In the genomic region with DNA sequence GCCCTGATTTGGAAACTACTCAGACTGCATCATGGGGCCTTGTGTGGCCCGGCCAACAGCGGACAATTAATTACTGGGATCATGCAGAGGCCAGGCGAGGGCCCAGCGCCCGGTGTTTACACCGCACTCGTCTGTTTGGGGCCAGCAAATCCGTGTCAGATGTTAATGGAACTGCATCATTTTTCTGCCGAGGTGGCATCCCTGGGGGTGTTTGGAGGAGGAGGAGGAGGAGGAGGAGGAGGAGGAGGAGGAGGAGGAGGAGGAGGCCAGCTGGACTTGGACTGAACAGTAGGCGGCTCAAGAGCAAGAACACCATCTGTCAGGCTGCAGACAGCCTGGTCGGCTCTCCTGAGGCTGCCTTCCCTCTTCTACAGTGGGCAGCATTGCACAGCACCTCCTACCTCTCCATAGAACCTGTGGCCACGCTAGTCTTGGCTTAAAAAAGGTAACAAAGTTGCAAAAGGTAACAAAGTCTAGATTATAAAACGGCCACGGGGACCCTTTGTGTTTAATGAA, we compare ENCODE assay signal across 9 mouse cellular contexts.
DNase-seq lines count a peak whose midpoint lies in the region; ATAC-seq lines count a peak whose summit lies in the region.
"Had no signal": no experiment of that assay in that cellular context is flagged by ENCODE, and none has a peak within 500 bp of the region (broad histone marks: within the 10 kb centered on the region; RNA-seq: fewer than 3 reads in every experiment).

No protein-coding gene starts in this region.

- peaks cover 4% of the 10 kb centered on the region; the same call in 1 of the 2 replicates for H3K36me3 ChIP-seq in hindbrain, embryonic 11.5 days (ENCODE audit: control insufficient read depth, insufficient read depth, low read length)
- H3K36me3 ChIP-seq in hindbrain, embryonic 13.5 days: peaks cover 20% of the 10 kb centered on the region
- peaks cover 22% of the 10 kb centered on the region for H3K36me3 ChIP-seq in embryonic facial prominence, embryonic 10.5 days (replicated peaks)
- H3K36me3 ChIP-seq in midbrain, embryonic 12.5 days: peaks cover 14% of the 10 kb centered on the region

- no peaks in the 10 kb centered on the region for H3K9me3 ChIP-seq in hindbrain, embryonic 11.5 days (ENCODE audit: control insufficient read depth, low read length)
- no peaks in the 10 kb centered on the region for H3K9me3 ChIP-seq in hindbrain, embryonic 13.5 days
- no peaks in the 10 kb centered on the region for H3K9me3 ChIP-seq in embryonic facial prominence, embryonic 10.5 days
- H3K9me3 ChIP-seq in midbrain, embryonic 12.5 days: no peaks in the 10 kb centered on the region

- no peak overlapping the region for H3K4me3 ChIP-seq in hindbrain, embryonic 11.5 days (ENCODE audit: low read depth, low read length)
- H3K4me3 ChIP-seq in hindbrain, embryonic 13.5 days: no peak overlapping the region
- no peak overlapping the region for H3K4me3 ChIP-seq in embryonic facial prominence, embryonic 10.5 days
- H3K4me3 ChIP-seq in midbrain, embryonic 12.5 days: no peak overlapping the region

- ATAC-seq in hindbrain, embryonic 11.5 days (ENCODE audit: low FRiP score): peak; percentile 49; the same call in 1 of the 2 replicates
- ATAC-seq in hindbrain, embryonic 13.5 days (ENCODE audit: low FRiP score): no peak
- ATAC-seq in midbrain, embryonic 12.5 days (ENCODE audit: low FRiP score, low read depth): peak; percentile 64; the same call in 1 of the 2 replicates

- no peak overlapping the region for H3K4me2 ChIP-seq in hindbrain, embryonic 11.5 days (replicated peaks; ENCODE audit: low read depth, low read length)
- H3K4me2 ChIP-seq in hindbrain, embryonic 13.5 days: no peak overlapping the region
- no peak overlapping the region for H3K4me2 ChIP-seq in midbrain, embryonic 12.5 days (replicated peaks)

- 39% methylated on average over 14 of the region's 14 CpGs for WGBS in hindbrain, embryonic 11.5 days
- WGBS in hindbrain, embryonic 13.5 days: 36% methylated on average over 13 of the region's 14 CpGs
- WGBS in embryonic facial prominence, embryonic 10.5 days: 41% methylated on average over 14 of the region's 14 CpGs
- 49% methylated on average over 14 of the region's 14 CpGs for WGBS in midbrain, embryonic 12.5 days

- 0 out of 2 replicates have a peak, but pooled peaks cover 2% of the 10 kb centered on the region for H3K4me1 ChIP-seq in hindbrain, embryonic 11.5 days (replicated peaks; ENCODE audit: control insufficient read depth, insufficient read depth, low read length)
- H3K4me1 ChIP-seq in hindbrain, embryonic 13.5 days (replicated peaks): peaks cover 9% of the 10 kb centered on the region; the same call in 1 of the 2 replicates
- peaks cover 49% of the 10 kb centered on the region for H3K4me1 ChIP-seq in embryonic facial prominence, embryonic 10.5 days
- H3K4me1 ChIP-seq in midbrain, embryonic 12.5 days: peaks cover 9% of the 10 kb centered on the region; the same call in 1 of the 2 replicates

- no peak for DNase-seq in hindbrain, embryonic 11.5 days (ENCODE audit: low spot score)
- peak; percentile 66 for DNase-seq in cerebellum, adult 11-12 months
- peak; percentile 33 for DNase-seq in embryonic facial prominence, embryonic 10.5 days (ENCODE audit: low spot score)
- DNase-seq in spleen, postnatal 10 days (ENCODE audit: low spot score in 2 of 2): no peak
- DNase-seq in heart, postnatal 4 days: no peak
- DNase-seq: right cerebral cortex, adult 18-20 months had no signal

- H3K9ac ChIP-seq in hindbrain, embryonic 11.5 days (ENCODE audit: low read depth, low read length): no peak overlapping the region
- no peak overlapping the region for H3K9ac ChIP-seq in hindbrain, embryonic 13.5 days
- H3K9ac ChIP-seq in midbrain, embryonic 12.5 days (replicated peaks): no peak overlapping the region

- no peaks in the 10 kb centered on the region for H3K27me3 ChIP-seq in hindbrain, embryonic 11.5 days (ENCODE audit: control insufficient read depth, insufficient read depth, low read length)
- 0 out of 2 replicates have a peak, but pooled peaks cover 10% of the 10 kb centered on the region for H3K27me3 ChIP-seq in hindbrain, embryonic 13.5 days
- peaks cover 29% of the 10 kb centered on the region; the same call in 1 of the 2 replicates for H3K27me3 ChIP-seq in embryonic facial prominence, embryonic 10.5 days (replicated peaks; ENCODE audit: low read depth, poor library complexity, severe bottlenecking)
- H3K27me3 ChIP-seq in midbrain, embryonic 12.5 days: 0 out of 2 replicates have a peak, but pooled peaks cover 3% of the 10 kb centered on the region

- H3K27ac ChIP-seq in hindbrain, embryonic 11.5 days (ENCODE audit: low read depth, low read length): 0 out of 2 replicates have a peak overlapping the region, but pooled peaks have one; percentile 24
- H3K27ac ChIP-seq in hindbrain, embryonic 13.5 days: no peak overlapping the region
- H3K27ac ChIP-seq in embryonic facial prominence, embryonic 10.5 days (replicated peaks): peak overlapping the region; percentile 48; the same call in 1 of the 2 replicates
- H3K27ac ChIP-seq in midbrain, embryonic 12.5 days (replicated peaks): no peak overlapping the region
- H3K27ac ChIP-seq: macrophage had no signal

Comparison
In these comparisons a context has a peak if more than half of its experiments do, and no peak if none do; other contexts are left out.
1. H3K27ac ChIP-seq: peak in hindbrain, embryonic 11.5 days (single experiment) and embryonic facial prominence, embryonic 10.5 days (single experiment); none in hindbrain, embryonic 13.5 days (single experiment) and midbrain, embryonic 12.5 days (single experiment).
2. DNase-seq: peak in cerebellum, adult 11-12 months (single experiment) and embryonic facial prominence, embryonic 10.5 days (single experiment); none in hindbrain, embryonic 11.5 days (single experiment), spleen, postnatal 10 days (0 of 2) and heart, postnatal 4 days (single experiment).